Mouse (Mus musculus) bone marrow macrophage, adult 2 months (primary cell): ENCODE data around the gene Egln3.

ENCODE experiments used
- CTCF ChIP-seq: IDR thresholded peaks from 2 replicates; pipeline ENCODE4 v1.5.1; 2012; ENCODE audit warnings: low read depth, mild to moderate bottlenecking, low read length, moderate library complexity
- POLR2A ChIP-seq: IDR thresholded peaks from 2 replicates; pipeline ENCODE4 v1.6.1; 2012; ENCODE audit warnings: mild to moderate bottlenecking, low read depth, low read length, borderline replicate concordance

DNA sequence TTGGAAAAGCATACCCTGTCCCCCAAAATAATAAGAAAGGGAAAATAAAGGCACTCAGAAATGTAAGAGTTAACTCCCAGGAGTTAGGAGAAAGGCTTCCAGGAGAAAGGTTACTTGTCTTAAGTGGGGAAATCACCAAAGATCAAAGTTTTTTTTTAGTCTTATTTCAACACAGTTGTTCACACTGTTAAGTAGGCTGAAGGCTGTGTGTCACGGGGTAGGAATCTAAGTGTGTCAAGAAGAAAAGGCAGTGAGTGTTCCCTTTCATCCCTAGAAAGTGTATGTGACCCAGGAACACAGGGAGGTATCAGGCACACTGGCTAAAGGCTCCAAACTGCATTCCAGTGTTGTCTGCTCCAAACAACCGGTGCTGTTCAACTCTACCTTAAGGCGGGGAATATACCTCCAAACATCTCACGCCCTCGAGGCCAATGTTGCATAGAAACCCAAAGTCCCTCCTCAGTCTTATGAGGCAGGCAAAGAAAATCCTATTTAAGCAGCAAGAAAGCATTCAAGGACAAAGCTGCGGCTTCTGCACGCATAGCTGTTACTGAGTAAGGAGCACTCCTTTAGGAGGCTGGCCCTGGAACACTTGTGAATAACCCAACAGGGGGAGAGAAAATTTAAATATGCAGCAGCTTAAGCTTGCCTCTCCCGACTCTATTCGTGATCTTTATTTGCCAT, 39.5 kb downstream of the Egln3 start:
- no peak for TF ChIP-seq CTCF
- TF ChIP-seq POLR2A, result no peak
